Mouse (Mus musculus) left cerebral cortex, postnatal 14 days (tissue): ENCODE data around the gene Dis3l2. TPM values are rescaled to one million over a fixed set of nuclear protein-coding genes. Genes with fewer than 3 reads are reported as not detected.

Experiments used
- total RNA-seq, 2 experiments: library from RNA; stranded (reverse); gene quantifications; 2 replicates each; pipeline ENCODE4 v1.2.3; 2021

Gene Dis3l2
- total RNA-seq, 2 experiments from 2014 or later = 24.5 to 26.4 TPM

Other genes starting within 250 kb of the Dis3l2 start
- gene Ptma, start 177.1 kb upstream of the Dis3l2 start, total RNA-seq = 100 to 1,000 TPM; 336 to 423 TPM
- 10 to 100 TPM; 60.5 to 63.2 TPM for gene Pde6d, start 121.2 kb upstream of the Dis3l2 start, total RNA-seq
- 10 to 100 TPM; 24.8 to 28.7 TPM for gene Cops7b, start 120.9 kb upstream of the Dis3l2 start, total RNA-seq
- gene Nppc, start 33.2 kb upstream of the Dis3l2 start, total RNA-seq = 10 to 100 TPM; 12.5 to 15.0 TPM